Mouse (Mus musculus) kidney, adult 11 months (tissue): ENCODE results near the gene Asap3.

Experiments used
- DNase-seq: peaks from one replicate; pipeline ENCODE4 v3.0.0; 2022

Asap3 gene

GRCm38 (mm10) chr4:136263555-136263954 is 57.4 kb downstream of the Asap3 start:
- DNase-seq: no peak

GRCm38 (mm10) chr4:136266716-136267343 is 60.7 kb downstream of the Asap3 start:
- no peak for DNase-seq

- DNase-seq: no peak
Observed at GRCm38 (mm10) chr4:136268912-136269311, 62.7 kb downstream of the Asap3 start.

GRCm38 (mm10) chr4:136270648-136271047 is 64.5 kb downstream of the Asap3 start:
- DNase-seq: peak; percentile 54

GRCm38 (mm10) chr4:136281097-136281496 is 74.9 kb downstream of the Asap3 start:
- no peak for DNase-seq

- no peak for DNase-seq
Observed at GRCm38 (mm10) chr4:136281611-136282010, 75.4 kb downstream of the Asap3 start.

- no peak for DNase-seq
Observed at GRCm38 (mm10) chr4:136282621-136283480, 76.7 kb downstream of the Asap3 start.

GRCm38 (mm10) chr4:136283783-136284182 is 77.6 kb downstream of the Asap3 start:
- no peak for DNase-seq

GRCm38 (mm10) chr4:136284455-136284854 is 78.3 kb downstream of the Asap3 start, which contains the start of gene Zfp46:
Zfp46 (plus strand) TSS chr4:136284683.
- peak; percentile 47 for DNase-seq

- DNase-seq: peak; percentile 21
Observed at GRCm38 (mm10) chr4:136284891-136285290, 78.7 kb downstream of the Asap3 start.

- DNase-seq: peak; percentile 98
Observed at GRCm38 (mm10) chr4:136285348-136285810, 79.2 kb downstream of the Asap3 start.

GRCm38 (mm10) chr4:136285811-136286371 is 79.7 kb downstream of the Asap3 start:
- peak; percentile 98 for DNase-seq

GRCm38 (mm10) chr4:136289918-136290780 is 84.0 kb downstream of the Asap3 start:
- DNase-seq: no peak

GRCm38 (mm10) chr4:136290781-136291595 is 84.8 kb downstream of the Asap3 start:
- no peak for DNase-seq

GRCm38 (mm10) chr4:136291692-136292091 is 85.5 kb downstream of the Asap3 start:
- DNase-seq: no peak
